Mouse (Mus musculus): ENCODE data around the gene Rdm1.

DNA sequence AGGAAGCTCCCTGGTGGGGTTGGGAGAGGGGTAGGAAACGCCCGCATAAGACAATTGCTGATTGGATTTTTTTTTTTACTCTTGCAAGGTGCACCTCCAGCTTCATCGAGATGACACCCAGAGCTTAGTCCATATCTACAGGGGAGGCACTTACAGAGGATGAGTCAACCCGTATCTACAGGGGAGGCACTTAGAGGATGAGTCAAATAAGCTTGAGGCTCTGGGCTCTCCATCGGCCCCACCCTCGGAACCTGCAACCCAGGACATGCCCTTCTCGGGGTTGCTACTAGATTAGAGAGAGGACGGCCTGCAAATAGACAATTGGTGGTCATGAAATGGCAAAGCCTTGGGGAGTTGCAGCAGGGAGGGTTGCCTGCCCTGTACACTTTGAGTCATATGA is 10.9 kb upstream of the Rdm1 start:
- TF ChIP-seq TAL1 (IDR thresholded peaks at IDR 0.05; ENCODE audit: low read length): no peak
- no peak for TF ChIP-seq GATA1 (IDR thresholded peaks at IDR 0.05; ENCODE audit: low read length)
